Mouse (Mus musculus) ES-E14 (cell line): ENCODE results near the gene P4ha2. TPM values are rescaled to one million over a fixed set of nuclear protein-coding genes. Genes with fewer than 3 reads are reported as not detected.

Experiments
- DNase-seq: peaks from one replicate; pipeline ENCODE4 v3.0.0-alpha.2; 2013; ENCODE audit warnings: low read depth, low spot score
- H3K27ac ChIP-seq: 2 replicates; pipeline ENCODE4 v1.5.1; 2012; ENCODE audit warnings: low read depth, mild to moderate bottlenecking, low read length, moderate library complexity, mixed read lengths; ENCODE audit not compliant: poor library complexity, insufficient read depth, severe bottlenecking
- H3K36me3 ChIP-seq: 2 replicates; pipeline ENCODE4 v1.6.1; 2012; ENCODE audit warnings: mild to moderate bottlenecking, low read length, moderate library complexity, mixed read lengths; ENCODE audit not compliant: control insufficient read depth, poor library complexity, insufficient read depth, severe bottlenecking
- H3K4me1 ChIP-seq, 2 experiments: fragments of 150-350 bp in 1 of 2; sonication (generic) in 1 of 2; 2 replicates each; pipeline ENCODE4 v1.6.1; 2012; ENCODE audit warnings: low read length in 2 of 2, mild to moderate bottlenecking in 1 of 2, mixed read lengths in 1 of 2; ENCODE audit not compliant: control insufficient read depth in 2 of 2, insufficient read depth in 2 of 2, poor library complexity in 1 of 2
- H3K4me3 ChIP-seq, 2 experiments: fragments of 150-350 bp in 1 of 2; sonication (generic) in 1 of 2; 2 replicates each; pipeline ENCODE4 v1.5.1; 2012; ENCODE audit warnings: low read length in 2 of 2, low read depth in 1 of 2, mild to moderate bottlenecking in 1 of 2, mixed read lengths in 1 of 2; ENCODE audit not compliant: insufficient read depth in 1 of 2, poor library complexity in 1 of 2, severe bottlenecking in 1 of 2
- H3K9ac ChIP-seq: 2 replicates; pipeline ENCODE4 v1.6.1; 2012; ENCODE audit warnings: low read depth, mild to moderate bottlenecking, low read length, mixed read lengths; ENCODE audit not compliant: poor library complexity, insufficient read depth, severe bottlenecking
- H3K9me3 ChIP-seq: fragments of 150-350 bp; sonication (generic); 2 replicates; pipeline ENCODE4 v1.6.1; 2012; ENCODE audit warnings: low read depth, mild to moderate bottlenecking, low read length; ENCODE audit not compliant: control insufficient read depth, insufficient read depth
- CHD2 ChIP-seq: IDR thresholded peaks from 2 replicates; pipeline ENCODE4 v1.6.1; 2014; ENCODE audit warnings: mild to moderate bottlenecking, low read depth, low read length, inconsistent platforms
- HCFC1 ChIP-seq: IDR thresholded peaks from 2 replicates; pipeline ENCODE4 v1.6.1; 2012; ENCODE audit warnings: low read length, inconsistent platforms, borderline replicate concordance; ENCODE audit not compliant: insufficient read depth
- MAFK ChIP-seq: IDR thresholded peaks from 2 replicates; pipeline ENCODE4 v1.6.1; 2014; ENCODE audit warnings: mild to moderate bottlenecking, low read depth, low read length, inconsistent platforms; ENCODE audit not compliant: insufficient read depth
- ZC3H11A ChIP-seq: IDR thresholded peaks from 2 replicates; pipeline ENCODE4 v1.6.1; 2012; ENCODE audit warnings: low read depth, mild to moderate bottlenecking, inconsistent platforms, low read length, borderline replicate concordance
- ZNF384 ChIP-seq: IDR thresholded peaks from 2 replicates; pipeline ENCODE4 v1.6.1; 2012; ENCODE audit warnings: low read depth, low read length, inconsistent platforms
- in situ Hi-C, 2 experiments: fragments of 600-800 bp; cut with MboI; formaldehyde crosslinking; loops; one replicate each; pipeline ENCODE4 v1.15.1; 2025; ENCODE audit warnings: low sequenced_read_pairs in 2 of 2, inconsistent platforms in 1 of 2; ENCODE audit not compliant: unreplicated experiment in 2 of 2
- total RNA-seq: library from RNA; depleted of rRNA; stranded (reverse); fragments of 300-350 nt; gene quantifications from 2 replicates; pipeline ENCODE4 v1.2.3, GENCODE M21; 2012

Gene P4ha2
- total RNA-seq, 1 experiment: 53.2 TPM

- Histone ChIP-seq H3K9me3 (no peaks in the 10 kb centered on the region), H3K27ac (no peak overlapping the region), H3K36me3 (no peaks in the 10 kb centered on the region), H3K9ac (no peak overlapping the region), H3K4me1 (no peaks in the 10 kb centered on the region), H3K4me3 (no peak overlapping the region)
- in situ Hi-C loops: no loop called here
- TF ChIP-seq HCFC1 (no peak), CHD2 (no peak), MAFK (no peak), ZC3H11A (no peak), ZNF384 (no peak)
- DNase-seq: no peak
Measured at GRCm38 (mm10) chr11:54151141-54151540, 51.2 kb downstream of the P4ha2 start.

GRCm38 (mm10) chr11:54152957-54153356 lies 53.1 kb downstream of the P4ha2 start:
- Histone ChIP-seq H3K9me3 (no peaks in the 10 kb centered on the region), H3K4me1 (no peaks in the 10 kb centered on the region), H3K36me3 (no peaks in the 10 kb centered on the region), H3K27ac (no peak overlapping the region), H3K9ac (no peak overlapping the region), H3K4me3 (no peak overlapping the region)
- in situ Hi-C loops: no loop called here
- no peak for DNase-seq
- TF ChIP-seq MAFK (no peak), ZNF384 (no peak)

- TF ChIP-seq MAFK: no peak
- no peak for TF ChIP-seq ZNF384
- TF ChIP-seq HCFC1: no peak
- TF ChIP-seq CHD2: no peak
- TF ChIP-seq ZC3H11A: no peak
- H3K27ac ChIP-seq: no peak overlapping the region
- no peak for DNase-seq
- H3K4me3 ChIP-seq: no peak overlapping the region
- H3K9me3 ChIP-seq: no peaks in the 10 kb centered on the region
- H3K4me1 ChIP-seq: no peaks in the 10 kb centered on the region
- in situ Hi-C loops: no loop called here
- H3K9ac ChIP-seq: no peak overlapping the region
- H3K36me3 ChIP-seq: no peaks in the 10 kb centered on the region
Measured at GRCm38 (mm10) chr11:54155864-54156263, 56.0 kb downstream of the P4ha2 start.

GRCm38 (mm10) chr11:54156504-54156903 lies 56.6 kb downstream of the P4ha2 start:
- no peak overlapping the region for H3K27ac ChIP-seq
- in situ Hi-C loops: no loop called here

GRCm38 (mm10) chr11:54157586-54157985 lies 57.7 kb downstream of the P4ha2 start:
- no peak overlapping the region for H3K4me3 ChIP-seq
- in situ Hi-C loops: no loop called here
- TF ChIP-seq HCFC1 (no peak), ZC3H11A (no peak), MAFK (no peak), CHD2 (no peak), ZNF384 (no peak)
- H3K4me1 ChIP-seq: no peaks in the 10 kb centered on the region; a peak in 1 of 4 replicates
- DNase-seq: no peak
- H3K36me3 ChIP-seq: no peaks in the 10 kb centered on the region
- H3K27ac ChIP-seq: no peak overlapping the region
- no peaks in the 10 kb centered on the region for H3K9me3 ChIP-seq
- no peak overlapping the region for H3K9ac ChIP-seq

More at GRCm38 (mm10) chr11:54156504-54156903, 56.6 kb downstream of the P4ha2 start:
- Histone ChIP-seq H3K9me3 (no peaks in the 10 kb centered on the region), H3K4me3 (no peak overlapping the region), H3K9ac (no peak overlapping the region), H3K36me3 (no peaks in the 10 kb centered on the region), H3K4me1 (no peaks in the 10 kb centered on the region)
- no peak for DNase-seq
- TF ChIP-seq MAFK (no peak), ZNF384 (no peak), HCFC1 (no peak), ZC3H11A (no peak), CHD2 (no peak)
